Mouse (Mus musculus) G1E (cell line): ENCODE measurements around the gene Mypn.

Experiments
- CTCF ChIP-seq: IDR thresholded peaks from 2 replicates; pipeline ENCODE4 v1.5.1; 2012; ENCODE audit warnings: low read depth, low read length, inconsistent platforms, mixed read lengths
- GATA1 ChIP-seq: IDR thresholded peaks from 2 replicates; pipeline ENCODE4 v1.6.1; 2012; ENCODE audit warnings: borderline replicate concordance, low read length, inconsistent platforms, mixed read lengths
- POLR2AphosphoS5 ChIP-seq: IDR thresholded peaks from 2 replicates; pipeline ENCODE4 v1.6.1; 2012; ENCODE audit warnings: low read depth, low read length, inconsistent platforms; ENCODE audit not compliant: insufficient replicate concordance

DNA sequence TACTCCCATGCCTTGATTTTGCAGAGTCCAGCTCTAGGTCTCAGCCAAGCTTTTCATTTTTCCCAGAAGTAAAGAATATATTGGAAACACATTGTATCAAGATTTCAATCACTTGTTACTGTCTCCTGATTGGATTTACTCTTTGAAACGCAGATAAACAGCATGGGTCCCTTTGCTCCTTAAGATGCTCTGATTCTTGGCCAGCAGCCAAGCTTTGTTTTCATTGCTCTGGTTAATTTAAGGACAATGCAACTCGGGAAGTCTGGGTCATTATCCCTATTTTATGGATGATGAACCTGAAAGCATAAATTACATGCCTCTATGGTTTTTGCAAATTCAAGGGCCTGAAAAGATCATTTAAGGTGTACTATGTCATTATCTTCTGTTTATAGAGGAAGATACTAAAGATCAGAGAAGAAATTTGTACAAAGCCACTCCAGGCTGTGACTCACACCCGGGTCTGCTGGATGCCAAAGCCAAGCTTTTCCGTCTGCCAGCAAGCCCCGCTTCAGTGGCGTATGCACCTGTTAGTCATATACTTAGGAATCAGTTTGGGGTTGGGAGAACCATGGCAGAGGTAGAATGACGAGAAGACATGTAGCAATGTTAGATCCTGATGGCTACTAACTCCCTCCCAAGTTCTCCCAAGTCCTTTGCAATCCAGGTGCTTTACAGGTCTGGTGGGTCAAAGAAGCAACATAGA, 17.5 kb upstream of the Mypn start:
- TF ChIP-seq CTCF (no peak), GATA1 (no peak), POLR2AphosphoS5 (no peak)
